Mouse (Mus musculus): ENCODE measurements around the gene C1galt1c1.

The C1galt1c1 gene

DNA sequence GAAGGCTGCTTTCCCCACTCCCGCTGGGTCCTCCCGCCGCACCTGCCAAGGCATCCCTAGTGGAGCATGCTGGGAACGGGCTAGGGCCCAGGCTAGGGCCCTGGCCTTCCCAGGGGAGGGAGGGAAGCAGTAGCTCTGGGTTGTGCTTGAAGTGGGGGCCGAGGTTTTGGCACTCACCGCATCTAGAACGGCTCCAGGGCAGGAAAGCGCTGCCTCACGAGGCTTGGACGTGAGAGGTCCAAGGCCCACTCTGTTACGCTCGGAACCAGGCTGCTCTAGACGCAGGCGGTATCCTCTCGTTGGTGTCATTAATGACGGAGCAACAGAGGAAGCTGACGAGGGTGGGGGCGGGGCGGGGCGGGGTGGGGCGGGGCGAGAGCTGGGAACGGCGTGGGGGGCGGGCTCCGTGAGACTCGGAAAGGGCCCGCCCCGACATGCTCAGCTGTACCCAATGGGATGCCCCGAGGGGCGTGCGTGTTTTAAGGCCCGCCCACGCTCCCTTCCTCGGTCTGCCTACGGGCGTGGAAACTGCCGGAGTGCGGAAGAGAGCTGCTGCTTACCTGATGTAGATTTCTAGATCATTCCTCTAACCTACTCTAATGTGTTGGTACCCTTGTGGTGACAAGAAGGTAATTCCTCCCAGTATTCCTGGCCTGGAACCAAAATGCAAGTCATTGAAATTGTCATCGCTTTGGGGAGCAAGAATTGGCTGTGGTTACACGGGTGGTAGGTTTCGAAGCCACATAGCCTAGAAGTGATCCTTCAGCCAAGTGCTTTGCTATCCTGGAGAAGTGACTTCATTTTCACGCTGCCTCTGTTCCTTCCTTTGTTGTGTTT is at the start of gene C1galt1c1:
TSS of gene C1galt1c1 (minus strand) at position 287 of the 837 bp plus-strand sequence.
- in situ Hi-C loops (cut with MboI; ENCODE audit: unreplicated experiment in 2 of 2), result loop anchor here (5.0 to 25.0 kb wide), 4 partner anchors 73 to 448 kb away; partner anchors contain the start of genes Lamp2 (in 1 of the 2) and Zbtb33 (in 1 of the 2)

DNA sequence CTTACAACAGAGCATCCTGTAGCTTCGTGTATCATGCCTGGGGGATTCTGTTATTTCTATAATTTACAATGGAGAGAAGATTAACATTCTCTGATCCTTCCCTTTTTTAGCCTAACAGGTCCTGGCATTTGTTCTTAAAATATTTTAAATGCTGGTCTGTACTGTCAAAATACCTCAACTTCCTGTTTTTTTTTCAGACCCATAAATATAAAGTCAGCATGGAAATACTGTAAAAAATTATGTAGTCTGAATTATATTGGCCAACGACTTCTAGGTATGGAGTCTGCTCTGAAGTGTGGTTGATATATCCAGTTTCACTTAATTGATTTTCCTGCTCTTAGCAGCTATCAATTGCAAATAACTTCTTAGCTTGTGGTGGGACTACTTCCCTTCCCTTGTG is 47.1 kb upstream of the C1galt1c1 start:
- in situ Hi-C loops (cut with MboI; ENCODE audit: unreplicated experiment in 2 of 2), result no loop called here

- in situ Hi-C loops (cut with MboI; ENCODE audit: unreplicated experiment in 2 of 2), result loop anchor here in 1 of 2 experiments (25.0 kb wide), 1 partner anchor 607 kb away; the partner anchor contains the start of gene Rhox10
Measured at GRCm38 (mm10) chrX:38669111-38669903, 34.4 kb upstream of the C1galt1c1 start.

DNA sequence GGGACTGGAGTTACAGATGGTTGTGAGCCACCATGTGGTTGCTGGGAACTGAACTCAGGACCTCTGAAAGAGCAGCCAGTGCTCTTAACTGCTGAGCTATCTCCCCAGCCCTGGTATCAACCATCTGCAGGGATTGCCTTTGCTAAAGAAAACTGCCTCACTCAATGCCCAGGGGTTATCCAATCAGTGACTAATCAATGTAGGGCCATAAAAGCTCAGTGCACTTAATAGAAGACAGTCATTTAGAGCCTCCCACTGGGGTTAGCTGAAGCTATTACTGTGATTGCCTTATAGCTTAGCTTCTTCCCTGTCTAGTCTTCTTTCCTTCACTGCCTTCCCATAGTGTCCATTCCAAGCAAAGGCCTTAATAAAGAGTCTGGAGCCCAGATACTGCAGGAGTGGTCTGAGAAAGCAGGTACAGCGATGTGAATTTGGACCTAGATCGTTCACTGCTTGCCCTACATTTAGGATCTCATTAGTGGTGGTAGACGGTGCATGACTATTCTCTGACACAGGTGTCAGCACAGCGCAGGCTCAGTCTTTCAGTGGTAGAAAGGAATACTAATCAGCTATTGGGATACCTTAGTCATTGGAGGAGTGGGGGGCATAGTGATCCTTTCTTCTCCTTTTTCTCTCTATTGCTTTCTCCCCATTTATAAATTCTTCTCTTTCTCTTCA is 21.5 kb upstream of the C1galt1c1 start:
- in situ Hi-C loops (cut with MboI; ENCODE audit: unreplicated experiment in 2 of 2), result loop anchor here (5.0 to 25.0 kb wide), 3 partner anchors 144 to 594 kb away; partner anchors contain the start of genes Rhox10 (in 1 of the 2) and Tmem255a (in 1 of the 2)

GRCm38 (mm10) chrX:38654681-38655080 is 19.8 kb upstream of the C1galt1c1 start:
- in situ Hi-C loops (cut with MboI; ENCODE audit: unreplicated experiment in 2 of 2), result loop anchor here (5.0 to 25.0 kb wide), 3 partner anchors 142 to 592 kb away; partner anchors contain the start of genes Rhox10 (in 1 of the 2) and Tmem255a (in 1 of the 2)

DNA sequence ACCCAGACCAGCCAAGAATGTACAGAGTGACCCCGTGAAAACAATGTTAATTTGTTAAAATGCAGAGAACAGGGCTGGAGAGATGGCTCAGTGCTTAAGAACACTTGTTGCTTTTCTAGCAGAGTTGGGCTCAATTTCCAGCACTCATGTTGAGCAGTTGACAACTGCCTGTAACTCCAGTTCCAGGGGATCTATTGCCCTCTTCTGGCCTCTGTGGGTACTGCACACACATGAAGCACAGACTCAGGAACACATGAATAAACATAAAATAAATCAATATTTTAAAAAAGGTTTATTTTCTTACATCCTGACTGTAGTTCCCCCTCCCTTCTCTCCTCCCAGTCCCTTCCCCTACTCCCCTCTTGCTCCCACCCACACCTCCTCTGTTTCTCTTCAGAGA is 18.3 kb upstream of the C1galt1c1 start:
- in situ Hi-C loops (cut with MboI; ENCODE audit: unreplicated experiment in 2 of 2), result loop anchor here in 1 of 2 experiments (5.0 to 25.0 kb wide), 3 partner anchors 141 to 591 kb away; partner anchors contain the start of genes Rhox10 and Tmem255a

DNA sequence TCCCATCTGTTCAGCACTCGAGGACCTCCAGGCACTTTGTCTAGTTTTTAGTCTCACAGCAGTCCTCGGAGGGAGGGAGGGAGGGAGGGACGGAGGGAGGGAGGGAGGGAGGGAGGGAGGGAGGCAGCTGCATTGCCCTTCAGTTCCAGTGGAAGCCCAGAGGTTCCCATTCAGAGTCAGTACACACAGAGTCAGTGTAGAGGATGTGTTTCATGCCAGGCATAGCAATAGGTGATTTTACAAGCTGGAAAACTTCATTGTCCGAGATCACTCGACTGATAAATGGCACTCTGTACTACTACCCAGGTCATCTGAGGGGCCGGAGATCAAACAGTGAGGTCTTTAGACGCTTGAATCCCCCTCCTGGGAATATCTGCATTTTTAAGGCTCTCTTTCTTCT is 16.3 kb upstream of the C1galt1c1 start:
- in situ Hi-C loops (cut with MboI; ENCODE audit: unreplicated experiment in 2 of 2), result loop anchor here in 1 of 2 experiments (5.0 to 25.0 kb wide), 3 partner anchors 139 to 589 kb away; partner anchors contain the start of genes Rhox10 and Tmem255a

DNA sequence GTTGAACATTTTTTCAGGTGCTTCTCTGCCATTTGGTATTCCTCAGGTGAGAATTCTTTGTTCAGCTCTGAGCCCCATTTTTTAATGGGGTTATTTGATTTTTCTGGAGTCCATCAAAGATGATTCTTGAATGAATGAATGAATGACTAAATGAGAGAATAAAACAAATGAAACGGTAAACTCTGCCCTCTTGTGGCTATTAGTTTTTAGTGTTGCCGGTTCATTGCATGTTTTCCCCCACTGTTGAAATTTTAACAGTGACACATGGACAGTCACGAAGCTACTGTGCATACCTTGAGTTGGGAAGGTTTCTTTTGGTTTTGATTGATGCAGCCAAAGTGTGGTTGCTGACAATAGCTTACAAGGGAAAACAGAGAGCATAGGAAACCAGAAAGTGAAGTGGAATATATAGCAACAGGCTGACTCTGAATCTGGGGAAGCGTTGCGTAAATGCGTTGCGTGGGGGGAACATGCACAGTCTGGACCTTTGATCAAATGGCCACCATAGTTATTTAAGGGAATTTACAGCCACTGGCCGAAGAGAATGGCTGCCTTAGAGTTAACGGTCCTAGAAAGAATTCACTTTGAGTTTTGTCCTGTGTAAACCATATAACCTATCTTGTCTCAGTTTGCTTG is 15.6 kb upstream of the C1galt1c1 start:
- in situ Hi-C loops (cut with MboI; ENCODE audit: unreplicated experiment in 2 of 2), result loop anchor here in 1 of 2 experiments (5.0 to 25.0 kb wide), 3 partner anchors 138 to 588 kb away; partner anchors contain the start of genes Rhox10 and Tmem255a

- in situ Hi-C loops (cut with MboI; ENCODE audit: unreplicated experiment in 2 of 2), result loop anchor here (10.0 to 25.0 kb wide), 2 partner anchors 307 to 455 kb away; partner anchors contain the start of gene Zbtb33 (in 1 of the 2)
Measured at GRCm38 (mm10) chrX:38642183-38642582, 7.3 kb upstream of the C1galt1c1 start.

DNA sequence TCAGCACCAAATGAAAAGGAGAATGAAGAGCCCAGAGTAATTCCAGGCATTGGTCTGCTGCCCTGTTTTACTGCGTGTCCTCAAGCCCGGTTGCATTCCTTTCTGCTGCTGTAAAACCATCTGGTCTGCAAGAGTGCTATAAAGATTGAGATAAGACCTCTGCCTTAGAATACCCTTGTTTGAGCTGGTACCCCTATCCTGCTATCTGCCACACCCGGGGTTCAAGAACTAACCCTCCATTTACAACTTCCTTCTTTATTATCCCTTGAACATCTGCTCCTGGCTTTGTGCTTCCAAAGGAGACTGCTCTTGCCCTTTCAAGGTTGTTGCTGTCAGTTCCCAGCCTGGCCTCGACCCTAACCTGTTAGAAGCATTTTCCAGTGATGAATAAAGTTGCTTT is 6.5 kb upstream of the C1galt1c1 start:
- in situ Hi-C loops (cut with MboI; ENCODE audit: unreplicated experiment in 2 of 2), result loop anchor here (10.0 to 25.0 kb wide), 2 partner anchors 307 to 454 kb away; partner anchors contain the start of gene Zbtb33 (in 1 of the 2)

- in situ Hi-C loops (cut with MboI; ENCODE audit: unreplicated experiment in 2 of 2), result loop anchor here (5.0 to 25.0 kb wide), 3 partner anchors 73 to 448 kb away; partner anchors contain the start of genes Lamp2 (in 1 of the 2) and Zbtb33 (in 1 of the 2)
Measured at GRCm38 (mm10) chrX:38635638-38635931, 698 bp upstream of the C1galt1c1 start.

DNA sequence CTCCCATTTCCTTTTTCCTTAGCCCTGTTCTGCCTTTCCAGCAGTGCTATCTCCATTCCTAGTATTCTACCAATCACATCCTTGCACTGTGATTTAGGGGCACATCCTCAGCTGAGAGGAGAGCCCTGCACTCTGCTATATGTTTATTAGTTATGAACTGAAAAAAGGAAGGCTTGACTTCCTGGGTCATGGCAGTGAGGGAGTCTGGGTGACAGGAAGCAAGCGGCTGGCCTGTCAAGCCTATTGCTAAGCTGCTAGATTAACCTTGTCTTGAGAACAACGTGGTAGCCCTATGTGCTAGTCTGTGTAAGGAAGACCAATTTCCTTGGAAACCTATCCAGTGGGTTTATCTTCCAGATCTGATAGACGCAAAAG is 33.9 kb downstream of the C1galt1c1 start:
- in situ Hi-C loops (cut with MboI; ENCODE audit: unreplicated experiment in 2 of 2), result no loop called here

- in situ Hi-C loops (cut with MboI; ENCODE audit: unreplicated experiment in 2 of 2), result no loop called here
Measured at GRCm38 (mm10) chrX:38600177-38600994, 34.5 kb downstream of the C1galt1c1 start, which contains the start of gene Mcts1. Mcts1 (plus strand) TSS chrX:38600578.

DNA sequence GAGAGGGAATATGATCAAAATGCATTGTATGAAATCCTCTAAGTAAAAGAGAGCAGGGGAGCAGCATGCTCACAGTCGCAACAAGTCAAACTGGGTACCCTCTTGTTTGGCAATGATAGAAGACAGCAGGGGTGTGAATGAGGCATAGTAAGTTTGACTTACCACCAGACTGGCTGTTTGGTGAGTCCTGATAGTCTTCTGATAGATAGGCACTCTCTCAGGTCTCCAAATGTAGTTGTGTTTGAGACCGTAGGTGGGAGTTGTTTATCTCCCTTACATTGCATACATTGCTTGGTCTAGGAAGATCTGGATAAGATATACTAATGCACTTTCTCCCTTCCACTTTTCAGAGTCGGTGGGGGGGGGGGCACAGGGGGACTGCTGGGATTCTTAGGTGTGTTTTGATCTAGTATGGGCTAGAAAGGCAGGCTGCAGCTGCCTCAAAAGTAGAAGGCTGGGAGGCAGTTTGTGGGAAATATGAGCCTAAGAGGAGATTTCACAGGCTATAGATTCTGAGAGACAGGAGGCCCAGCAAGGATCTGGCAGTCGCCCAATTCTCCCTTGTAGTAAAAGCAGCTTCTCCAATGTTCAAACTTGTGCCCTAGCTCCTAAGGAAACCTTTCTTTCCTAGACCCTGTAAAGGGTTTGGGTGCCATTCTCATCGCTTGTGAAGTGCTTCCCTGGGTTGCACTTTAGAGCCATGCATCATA is 41.6 kb downstream of the C1galt1c1 start:
- in situ Hi-C loops (cut with MboI; ENCODE audit: unreplicated experiment in 2 of 2), result no loop called here

GRCm38 (mm10) chrX:38591749-38592148 is 43.1 kb downstream of the C1galt1c1 start:
- in situ Hi-C loops (cut with MboI; ENCODE audit: unreplicated experiment in 2 of 2), result no loop called here

GRCm38 (mm10) chrX:38589827-38590226 is 45.1 kb downstream of the C1galt1c1 start:
- in situ Hi-C loops (cut with MboI; ENCODE audit: unreplicated experiment in 2 of 2), result no loop called here

GRCm38 (mm10) chrX:38583261-38583660 is 51.6 kb downstream of the C1galt1c1 start:
- in situ Hi-C loops (cut with MboI; ENCODE audit: unreplicated experiment in 2 of 2), result no loop called here

DNA sequence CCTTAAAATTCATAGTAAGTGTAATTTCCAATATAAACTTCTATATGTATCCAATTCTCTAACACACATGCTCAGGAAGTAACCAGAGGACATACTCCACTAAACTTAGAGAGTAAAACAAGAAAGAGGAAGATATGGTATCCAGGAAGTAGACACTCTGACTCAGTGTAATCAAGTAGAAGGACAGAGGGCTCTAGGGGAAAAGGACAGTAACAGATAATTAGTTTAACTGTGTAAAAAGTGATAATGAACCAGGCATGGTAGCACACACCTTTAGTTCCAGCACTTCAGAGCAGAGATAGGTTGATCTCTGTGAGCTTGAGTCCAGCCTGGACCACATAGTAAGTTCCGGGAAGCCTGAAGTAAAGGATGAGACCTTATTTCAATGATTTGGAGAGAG is 53.7 kb downstream of the C1galt1c1 start:
- in situ Hi-C loops (cut with MboI; ENCODE audit: unreplicated experiment in 2 of 2), result no loop called here

Data from v-Abl transformed pro-B cells (cell line).